Mouse (Mus musculus): ENCODE measurements around the gene Hbb-bs. TPM values are rescaled to one million over a fixed set of nuclear protein-coding genes. Genes with fewer than 3 reads are reported as not detected.
"Not testable (repeated sequence)": the region's sequence is repeated elsewhere in the genome, so short reads cannot be mapped to it uniquely, and the experiment has no call there.

The Hbb-bs gene
- 106 and 274 TPM in 2 replicates for total RNA-seq (2015)
- 71.1 and 121 TPM in 2 replicates for total RNA-seq (2017)

DNA sequence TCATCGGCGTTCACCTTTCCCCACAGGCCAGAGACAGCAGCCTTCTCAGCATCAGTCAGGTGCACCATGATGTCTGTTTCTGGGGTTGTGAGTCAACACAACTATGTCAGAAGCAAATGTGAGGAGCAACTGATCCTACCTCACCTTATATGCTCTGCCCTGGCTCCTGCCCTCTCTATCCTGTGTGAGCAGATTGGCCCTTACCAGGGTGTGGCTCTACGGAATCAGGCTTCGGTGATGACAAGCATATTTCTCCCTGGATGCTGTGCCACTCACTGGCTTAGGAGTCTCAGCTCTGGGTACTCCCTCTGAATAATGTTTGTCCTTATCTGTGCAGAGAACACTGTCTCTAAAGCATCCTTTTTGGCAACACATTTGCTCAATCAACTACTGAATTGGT lies at the start of gene Hbb-bs:
Hbb-bs (minus strand) TSS at position 289 of the 400 bp plus-strand sequence.
- ATAC-seq (ENCODE audit: poor library complexity, severe bottlenecking), result peak; percentile 46

GRCm38 (mm10) chr7:103877093-103877492 lies 49.2 kb upstream of the Hbb-bs start:
- no peak for ATAC-seq (ENCODE audit: poor library complexity, severe bottlenecking)

DNA sequence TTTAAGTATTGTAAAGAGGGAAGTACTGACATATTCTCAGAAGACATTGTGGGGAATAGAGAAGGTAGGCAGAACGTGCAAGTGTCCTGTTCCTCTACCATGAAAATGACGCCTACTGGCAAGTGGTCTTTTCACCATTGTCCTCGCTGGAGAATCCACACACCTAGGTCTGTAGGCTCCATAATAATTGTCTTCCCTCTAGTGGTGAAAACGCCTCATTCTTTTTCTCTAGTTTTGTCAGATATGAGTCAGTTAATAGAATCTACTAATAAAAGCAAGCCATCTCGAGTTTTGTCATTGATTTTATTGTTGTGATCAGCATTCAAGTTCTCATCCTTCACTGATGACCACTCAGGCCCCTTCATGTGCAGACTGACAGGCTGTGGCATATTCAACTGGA lies 46.6 kb upstream of the Hbb-bs start:
- peak; percentile 31; the same call in 1 of the 2 replicates for ATAC-seq (ENCODE audit: poor library complexity, severe bottlenecking)

GRCm38 (mm10) chr7:103873064-103873463 lies 45.2 kb upstream of the Hbb-bs start:
- peak; percentile 47; the same call in 1 of the 2 replicates for ATAC-seq (ENCODE audit: poor library complexity, severe bottlenecking)

DNA sequence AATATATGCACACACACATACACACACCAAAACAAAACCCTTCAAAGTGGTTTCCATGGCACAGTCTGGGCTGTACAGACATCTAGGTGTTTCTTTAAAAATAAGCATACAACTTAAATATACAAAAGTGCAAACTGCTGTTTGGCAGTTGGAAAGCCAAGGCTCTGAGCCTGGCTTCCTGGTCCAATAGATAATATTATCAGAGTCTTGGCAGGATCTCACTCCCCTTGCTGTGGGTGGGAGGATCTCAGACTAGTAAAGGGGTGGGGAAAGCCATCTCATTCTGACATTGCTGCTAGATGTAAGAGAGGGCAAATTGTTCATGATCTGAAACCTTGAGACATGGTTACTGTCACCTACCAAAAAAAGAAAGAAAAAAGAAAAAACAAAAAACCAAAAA lies 42.8 kb upstream of the Hbb-bs start:
- ATAC-seq (ENCODE audit: poor library complexity, severe bottlenecking), result peak; percentile 62

- ATAC-seq (ENCODE audit: poor library complexity, severe bottlenecking), result peak; percentile 23; the same call in 1 of the 2 replicates
Measured at GRCm38 (mm10) chr7:103865716-103866115, 37.8 kb upstream of the Hbb-bs start.

DNA sequence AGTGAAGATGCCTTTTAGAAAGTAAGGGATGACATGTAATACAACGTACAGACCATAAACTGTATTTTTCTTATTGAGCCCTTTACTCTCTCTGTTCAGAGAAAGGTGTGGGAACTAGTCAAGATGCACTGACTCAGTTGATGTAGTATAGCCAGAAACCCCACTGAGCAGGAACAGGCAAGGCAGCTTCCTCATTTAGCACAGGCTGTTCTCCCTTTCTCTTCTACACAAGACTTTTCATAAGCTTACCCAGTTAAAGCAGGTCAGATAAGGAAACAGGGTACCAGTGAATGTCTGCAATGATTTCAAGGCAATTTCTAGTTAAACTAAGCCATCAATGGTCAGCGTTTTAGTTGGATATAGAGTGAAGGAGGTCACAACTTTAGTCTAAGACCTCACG lies 33.6 kb upstream of the Hbb-bs start:
- peak; percentile 67 for ATAC-seq (ENCODE audit: poor library complexity, severe bottlenecking)

GRCm38 (mm10) chr7:103860855-103861254 lies 33.0 kb upstream of the Hbb-bs start:
- peak; percentile 86 for ATAC-seq (ENCODE audit: poor library complexity, severe bottlenecking)

DNA sequence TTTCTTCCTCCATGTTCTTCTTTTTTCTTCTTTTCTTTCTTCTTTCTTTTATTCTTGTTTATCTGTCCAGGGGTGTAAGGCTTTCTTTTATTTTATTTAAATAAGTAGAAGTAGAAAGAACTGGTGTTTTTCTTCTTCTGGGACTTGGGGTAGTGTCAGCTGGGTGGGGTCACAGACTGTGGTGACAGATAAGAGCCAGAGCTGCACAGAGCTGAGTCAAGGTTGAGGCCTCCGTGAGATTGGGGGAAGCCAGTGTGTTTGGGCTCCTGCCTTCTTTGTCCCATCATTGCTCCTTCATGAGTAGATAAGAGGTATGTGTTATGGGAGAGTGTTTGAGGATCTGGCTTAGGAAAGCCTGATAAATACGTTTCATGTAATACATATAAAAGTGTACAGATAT lies 31.2 kb upstream of the Hbb-bs start:
- peak; percentile 56 for ATAC-seq (ENCODE audit: poor library complexity, severe bottlenecking)

DNA sequence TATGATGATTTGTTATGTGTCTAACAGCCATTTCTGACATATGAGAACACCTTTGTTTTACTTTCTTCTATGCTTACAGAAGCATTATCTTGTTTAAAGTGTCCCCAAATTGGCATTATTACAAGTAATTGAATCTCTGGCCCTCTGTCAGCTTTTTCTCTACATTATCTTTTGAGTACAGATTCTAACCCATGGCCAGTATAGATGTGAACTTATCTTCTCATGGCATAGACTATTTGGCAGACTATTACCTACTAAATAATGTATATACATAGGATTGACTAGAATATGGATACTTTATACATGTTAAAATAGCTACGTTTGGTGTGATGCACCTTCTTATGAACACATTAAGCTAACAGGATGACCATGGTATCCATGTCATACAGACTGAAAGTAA lies 26.8 kb upstream of the Hbb-bs start:
- no peak for ATAC-seq (ENCODE audit: poor library complexity, severe bottlenecking)

DNA sequence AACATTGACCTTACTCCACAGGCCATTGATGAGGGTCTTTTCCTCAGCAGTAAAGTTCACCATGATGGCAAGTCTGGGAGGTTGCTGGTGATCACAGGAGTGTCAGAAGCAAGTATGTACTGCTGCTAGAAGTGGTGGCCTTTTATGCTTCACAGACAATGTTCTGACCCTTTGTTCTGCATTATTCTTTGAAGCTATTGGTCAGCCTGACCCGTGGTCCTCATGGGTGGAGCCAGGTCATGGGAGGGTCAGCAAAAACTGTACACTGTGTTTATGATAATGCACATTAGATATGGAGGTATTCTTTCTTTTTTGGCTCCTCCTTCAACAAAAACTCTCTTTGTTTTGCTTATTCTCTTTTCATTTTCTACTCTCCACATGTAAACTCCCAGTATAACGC lies 25.2 kb upstream of the Hbb-bs start, which contains the start of gene Hbb-y:
Hbb-y (minus strand) TSS at position 127 of the 400 bp plus-strand sequence.
- no peak for ATAC-seq (ENCODE audit: poor library complexity, severe bottlenecking)

DNA sequence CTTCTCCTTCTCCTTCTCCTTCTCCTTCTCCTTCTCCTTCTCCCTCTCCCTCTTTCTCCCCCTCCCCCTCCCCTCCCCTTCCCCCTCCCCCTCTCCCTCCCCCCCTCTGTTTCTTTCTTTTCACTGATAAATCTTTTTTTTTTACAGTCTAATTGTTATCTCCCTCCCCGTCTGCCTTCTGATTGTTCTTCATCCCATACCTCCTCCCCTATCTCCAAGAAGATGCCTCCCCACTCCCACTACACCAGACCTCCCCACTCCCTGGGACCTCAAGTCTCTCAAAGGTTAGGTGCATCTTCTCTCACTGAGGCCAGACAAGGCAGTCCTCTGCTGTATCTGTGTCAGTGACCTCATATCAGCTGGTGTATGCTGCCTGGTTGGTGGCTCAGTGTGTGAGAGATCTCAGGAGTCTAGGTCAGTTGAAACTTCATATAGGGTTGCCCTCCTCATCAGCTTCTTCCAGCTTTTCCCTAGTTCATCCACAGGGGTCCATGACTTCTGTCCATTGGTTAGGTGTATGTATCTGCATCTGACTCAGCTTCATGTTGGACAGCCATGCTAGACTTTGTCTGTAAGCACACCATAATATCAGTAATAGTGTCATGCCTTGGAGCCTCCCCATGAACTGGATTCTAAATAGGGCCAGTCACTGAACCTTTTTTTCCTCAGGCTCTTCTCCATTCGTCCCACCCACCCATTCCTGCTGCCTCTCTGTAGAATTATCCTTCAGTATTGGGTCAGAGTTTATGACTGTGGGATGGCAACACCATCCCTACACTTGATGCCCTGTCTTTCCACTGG lies 16.8 kb upstream of the Hbb-bs start:
- ATAC-seq (ENCODE audit: poor library complexity, severe bottlenecking), result no peak

GRCm38 (mm10) chr7:103843034-103843433 lies 15.1 kb upstream of the Hbb-bs start, which contains the start of gene Hbb-bh1:
Gene Hbb-bh1 (minus strand): TSS chr7:103843164.
- no peak for ATAC-seq (ENCODE audit: poor library complexity, severe bottlenecking)

GRCm38 (mm10) chr7:103840268-103840667 lies 12.4 kb upstream of the Hbb-bs start, which contains the start of gene Hbb-bh2:
Gene Hbb-bh2 (minus strand): TSS chr7:103840520.
- ATAC-seq (ENCODE audit: poor library complexity, severe bottlenecking), result no peak

GRCm38 (mm10) chr7:103827139-103827538 lies 757 bp downstream of the Hbb-bs start:
- peak; percentile 71 for ATAC-seq (ENCODE audit: poor library complexity, severe bottlenecking)

DNA sequence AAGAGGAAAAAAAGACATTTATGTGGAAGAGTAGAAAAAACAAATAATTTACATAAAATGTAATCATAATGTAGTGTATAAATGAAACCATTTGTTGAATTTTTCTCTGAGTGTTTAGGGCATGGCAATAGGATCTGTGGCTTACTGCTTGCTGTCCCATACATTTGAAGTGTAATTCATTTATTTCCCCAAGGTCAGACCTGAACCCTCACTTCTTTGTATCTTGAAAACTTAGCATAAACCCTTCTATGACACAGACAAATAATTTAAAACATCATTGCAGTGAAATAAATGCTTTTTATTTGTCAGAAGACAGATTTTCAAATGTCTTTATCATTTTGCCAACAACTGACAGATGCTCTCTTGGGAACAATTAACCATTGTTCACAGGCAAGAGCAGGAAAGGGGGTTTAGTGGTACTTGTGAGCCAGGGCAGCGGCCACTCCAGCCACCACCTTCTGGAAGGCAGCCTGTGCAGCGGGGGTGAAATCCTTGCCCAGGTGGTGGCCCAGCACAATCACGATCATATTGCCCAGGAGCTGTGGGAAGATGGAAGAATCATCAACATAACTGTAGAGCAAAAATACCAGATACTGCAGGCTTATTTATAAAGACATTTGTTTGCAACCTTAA lies 1.5 kb downstream of the Hbb-bs start:
- no peak for ATAC-seq (ENCODE audit: poor library complexity, severe bottlenecking)

DNA sequence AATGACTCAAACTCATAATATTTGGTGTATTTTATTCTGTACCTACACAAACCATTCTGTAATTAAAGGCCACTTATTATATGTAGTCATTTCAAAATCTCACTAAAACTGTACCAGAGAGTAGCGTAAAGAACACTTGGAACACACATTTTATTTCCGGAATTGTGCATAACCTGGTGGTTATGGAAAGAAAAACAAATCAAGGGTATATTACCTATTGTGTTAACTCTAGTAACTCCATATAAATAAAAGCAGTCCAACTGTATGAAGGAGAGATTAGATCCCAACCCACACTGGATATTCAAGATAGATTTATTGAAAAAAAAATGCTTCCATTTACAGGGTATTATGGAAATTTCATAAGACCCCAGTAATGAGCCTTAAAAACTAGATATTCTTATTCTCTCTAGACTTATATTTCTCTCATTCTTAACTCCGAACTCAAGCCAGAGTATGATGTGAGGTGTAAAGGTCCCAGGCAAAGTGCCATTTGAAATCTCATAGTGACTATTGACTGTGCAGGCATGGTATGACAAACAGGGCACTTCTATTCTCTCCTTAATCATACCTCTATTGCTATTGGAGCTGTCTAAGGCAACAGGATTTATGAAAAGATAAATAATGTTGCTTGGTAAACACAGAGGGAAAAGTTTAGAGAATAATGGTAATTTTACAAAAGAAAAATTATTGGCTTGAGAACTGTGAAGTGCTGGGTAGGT lies 2.2 kb downstream of the Hbb-bs start:
- no peak for ATAC-seq (ENCODE audit: poor library complexity, severe bottlenecking)

- ATAC-seq (ENCODE audit: poor library complexity, severe bottlenecking), result no peak
Measured at GRCm38 (mm10) chr7:103824597-103824996, 3.3 kb downstream of the Hbb-bs start.

- ATAC-seq (ENCODE audit: poor library complexity, severe bottlenecking), result not testable (repeated sequence)
Measured at GRCm38 (mm10) chr7:103815085-103815484, 12.8 kb downstream of the Hbb-bs start.

- ATAC-seq (ENCODE audit: poor library complexity, severe bottlenecking), result peak; percentile 47
Measured at GRCm38 (mm10) chr7:103813766-103814165, 14.1 kb downstream of the Hbb-bs start, which contains the start of gene Hbb-bt. Gene Hbb-bt (minus strand): TSS chr7:103813996.

GRCm38 (mm10) chr7:103813152-103813551 lies 14.7 kb downstream of the Hbb-bs start:
- ATAC-seq (ENCODE audit: poor library complexity, severe bottlenecking), result peak; percentile 65

All from megakaryocyte, adult 5-6 weeks (primary cell).